Mouse (Mus musculus): Measurements from ENCODE around the gene Armc7.

- TF ChIP-seq POLR2A (IDR thresholded peaks at IDR 0.05; ENCODE audit: borderline replicate concordance, extremely low read depth, insufficient read depth, insufficient read length, poor library complexity, severe bottlenecking) (peak; percentile 34; the same call in 1 of the 2 replicates), CTCF (IDR thresholded peaks at IDR 0.05; ENCODE audit: borderline replicate concordance, extremely low read depth, insufficient read depth, insufficient read length) (no peak)
Observed at GRCm38 (mm10) chr11:115475025-115475757, at the start of gene Armc7.
